8 mouse cellular contexts compared by ENCODE assay signal in genomic region chr2:35461971-35462787, GRCm38 (mm10). TPM values are rescaled to one million over a fixed set of nuclear protein-coding genes. Genes with fewer than 3 reads are reported as not detected.
A peak's percentile ranks its signal among the peaks of the same experiment; 100 is the strongest.
DNase-seq lines count a peak whose midpoint lies in the region; ATAC-seq lines count a peak whose summit lies in the region.

No protein-coding gene starts in this region.

- H3K4me2 ChIP-seq in kidney, embryonic 14.5 days (replicated peaks; ENCODE audit: low read depth, low read length): peak overlapping the region; percentile 94
- H3K4me2 ChIP-seq in midbrain, embryonic 16.5 days (ENCODE audit: low read length): peak overlapping the region; percentile 97

- ATAC-seq in kidney, embryonic 14.5 days (ENCODE audit: low FRiP score, low TSS enrichment): peak; percentile 53
- peak; percentile 7 for ATAC-seq in granulocyte monocyte progenitor cell, adult 5-6 weeks (replicated peaks; ENCODE audit: poor library complexity, severe bottlenecking)
- peak; percentile 76 for ATAC-seq in midbrain, embryonic 16.5 days

- peaks cover 16% of the 10 kb centered on the region for H3K4me1 ChIP-seq in kidney, embryonic 14.5 days (ENCODE audit: control insufficient read depth, insufficient read depth, low read length)
- H3K4me1 ChIP-seq in midbrain, embryonic 16.5 days (ENCODE audit: control insufficient read depth, insufficient read depth, low read length): peaks cover 9% of the 10 kb centered on the region

- no peaks in the 10 kb centered on the region for H3K36me3 ChIP-seq in kidney, embryonic 14.5 days (ENCODE audit: control insufficient read depth, insufficient read depth, low read length)
- H3K36me3 ChIP-seq in midbrain, embryonic 16.5 days (ENCODE audit: control insufficient read depth, insufficient read depth, low read length): no peaks in the 10 kb centered on the region

- H3K4me3 ChIP-seq in kidney, embryonic 14.5 days (ENCODE audit: low read length): peak overlapping the region; percentile 60
- H3K4me3 ChIP-seq in midbrain, embryonic 16.5 days (ENCODE audit: low read depth, low read length): peak overlapping the region; percentile 63

- H3K27ac ChIP-seq in kidney, embryonic 14.5 days (ENCODE audit: low read depth, low read length): peak overlapping the region; percentile 74
- H3K27ac ChIP-seq in midbrain, embryonic 16.5 days (ENCODE audit: low read length): no peak overlapping the region

- no peaks in the 10 kb centered on the region for H3K27me3 ChIP-seq in kidney, embryonic 14.5 days (ENCODE audit: control insufficient read depth, insufficient read depth, low read length)
- H3K27me3 ChIP-seq in midbrain, embryonic 16.5 days (ENCODE audit: control insufficient read depth, insufficient read depth, low read depth, low read length): no peaks in the 10 kb centered on the region

- no peaks in the 10 kb centered on the region for H3K9me3 ChIP-seq in kidney, embryonic 14.5 days (ENCODE audit: control insufficient read depth, low read length)
- H3K9me3 ChIP-seq in midbrain, embryonic 16.5 days (replicated peaks; ENCODE audit: control insufficient read depth, low read length, poor library complexity, severe bottlenecking): no peaks in the 10 kb centered on the region

- H3K9ac ChIP-seq in kidney, embryonic 14.5 days (ENCODE audit: low read depth, low read length): peak overlapping the region; percentile 83
- H3K9ac ChIP-seq in midbrain, embryonic 16.5 days (ENCODE audit: low read depth, low read length): peak overlapping the region; percentile 72

- 1% methylated on average over 39 of the region's 52 CpGs for WGBS in kidney, embryonic 14.5 days
- WGBS in midbrain, embryonic 16.5 days: under 1% methylated on average over 41 of the region's 52 CpGs

- DNase-seq in kidney, adult 11 months: no peak
- DNase-seq in adipocyte (ENCODE audit: low spot score): peak; percentile 53
- peak; percentile 51 to 70 for DNase-seq in kidney, postnatal 4 days
- no peak for DNase-seq in layer of hippocampus, adult 9-10 months (ENCODE audit: low spot score)
- DNase-seq in layer of hippocampus, postnatal 14 days (ENCODE audit: low spot score in 2 of 2): no peak

RNA-seq across cellular contexts. Expression of gene Ggta1, which starts 0.9 kb away (rescaled TPM):
- 10.3 and 21.5 TPM in 2 replicates for polyA plus RNA-seq in kidney, embryonic 14.5 days (2014; fragmentation: Nextera tagmentation; extraction: Ambion mirVana)
- 37.2 and 49.6 TPM in 2 replicates for total RNA-seq in granulocyte monocyte progenitor cell, adult 5-6 weeks (2014; fragmentation: Nextera tagmentation)
- 72.8 and 82.4 TPM in 2 replicates for total RNA-seq in granulocyte monocyte progenitor cell, adult 5-6 weeks (2017)
- polyA plus RNA-seq in midbrain, embryonic 16.5 days (2015; fragmentation: Nextera tagmentation; extraction: Ambion mirVana): 6.1 and 6.4 TPM in 2 replicates
- 1 to 10 TPM; 2.8 to 3.8 TPM for total RNA-seq in layer of hippocampus, postnatal 14 days (2021)

Comparison
In these comparisons a context has a peak if more than half of its experiments do, and no peak if none do; other contexts are left out.
1. DNase-seq: peak in adipocyte (single experiment) and kidney, postnatal 4 days (2 of 2); none in kidney, adult 11 months (single experiment), layer of hippocampus, adult 9-10 months (single experiment) and layer of hippocampus, postnatal 14 days (0 of 2).
2. ATAC-seq: peak in every context shown above with its lines; median percentile 76 in midbrain, embryonic 16.5 days; 53 in kidney, embryonic 14.5 days; 7 in granulocyte monocyte progenitor cell, adult 5-6 weeks.
3. RNA of gene Ggta1, which starts 0.9 kb away (total RNA-seq): 37.2 to 82.4 TPM in granulocyte monocyte progenitor cell, adult 5-6 weeks; 2.8 to 3.8 TPM in layer of hippocampus, postnatal 14 days; every median in the first group is over 4 times any median in the second.